Mouse (Mus musculus) heart, embryonic 14.5 days (tissue): ENCODE data around the gene Gm29427. TPM values are rescaled to one million over a fixed set of nuclear protein-coding genes. Genes with fewer than 3 reads are reported as not detected.
"Not testable (repeated sequence)": the region's sequence is repeated elsewhere in the genome, so short reads cannot be mapped to it uniquely, and the experiment has no call there.

Source experiments
- ATAC-seq: fragments of 200-750 bp; cut with Nextera tagmentation; 2 replicates; pipeline ENCODE4 v1.8.0; 2017; ENCODE audit warnings: low read depth, moderate TSS enrichment; ENCODE audit not compliant: insufficient number of reproducible peaks, insufficient read depth, low FRiP score
- H3K27ac ChIP-seq, 2 experiments: fragments of 200-500 bp in 1 of 2; fragments of 300-500 bp in 1 of 2; sonication (generic) in 1 of 2; replicated peaks in 1 of 2; 2 replicates each; pipeline ENCODE4 v1.5.1; 2012 to 2014; ENCODE audit warnings: low read depth in 2 of 2, low read length in 2 of 2, control low read depth in 1 of 2, mild to moderate bottlenecking in 1 of 2, mixed read lengths in 1 of 2; ENCODE audit not compliant: control insufficient read depth in 1 of 2, insufficient read depth in 1 of 2
- H3K27me3 ChIP-seq: fragments of 300-500 bp; sonication (generic); 2 replicates; pipeline ENCODE4 v1.6.1; 2014; ENCODE audit warnings: mild to moderate bottlenecking, low read length, control low read depth; ENCODE audit not compliant: control insufficient read depth, insufficient read depth
- H3K36me3 ChIP-seq: fragments of 300-500 bp; sonication (generic); 2 replicates; pipeline ENCODE4 v1.6.1; 2014; ENCODE audit warnings: mild to moderate bottlenecking, control low read depth, low read length, mixed read lengths; ENCODE audit not compliant: control insufficient read depth, insufficient read depth
- H3K4me1 ChIP-seq, 2 experiments: fragments of 200-500 bp in 1 of 2; fragments of 300-500 bp in 1 of 2; sonication (generic) in 1 of 2; 2 replicates each; pipeline ENCODE4 v1.6.1; 2012 to 2014; ENCODE audit warnings: low read length in 2 of 2, control low read depth in 1 of 2, mixed read lengths in 1 of 2; ENCODE audit not compliant: control insufficient read depth in 2 of 2, insufficient read depth in 2 of 2
- H3K4me2 ChIP-seq: fragments of 300-500 bp; sonication (generic); 2 replicates; pipeline ENCODE4 v1.6.1; 2014; ENCODE audit warnings: mild to moderate bottlenecking, low read length
- H3K4me3 ChIP-seq, 2 experiments: fragments of 200-500 bp in 1 of 2; fragments of 300-500 bp in 1 of 2; sonication (generic) in 1 of 2; 2 replicates each; pipeline ENCODE4 v1.5.1; 2012 to 2014; ENCODE audit warnings: low read length in 2 of 2, mild to moderate bottlenecking in 2 of 2, control low read depth in 1 of 2, low read depth in 1 of 2, moderate library complexity in 1 of 2; ENCODE audit not compliant: control insufficient read depth in 1 of 2, insufficient read depth in 1 of 2
- H3K9ac ChIP-seq: fragments of 300-500 bp; sonication (generic); 2 replicates; pipeline ENCODE4 v1.6.1; 2014; ENCODE audit warnings: mild to moderate bottlenecking, low read length
- H3K9me3 ChIP-seq: fragments of 300-500 bp; sonication (generic); 2 replicates; pipeline ENCODE4 v1.6.1; 2016; ENCODE audit warnings: low read length, control low read depth; ENCODE audit not compliant: control insufficient read depth
- WGBS: fragments of 180-500 bp; shearing (Covaris S2); extraction: QIAGEN DNeasy Blood & Tissue Kit; methylation state at CpG from one replicate; pipeline ENCODE4 v1.1.7; 2014; 5-methylcytosine and 5-hydroxymethylcytosine counted together
- polyA plus RNA-seq: library from polyadenylated mRNA; unstranded; fragments of >200 nt; fragmentation: Nextera tagmentation; extraction: Ambion mirVana; gene quantifications from 2 replicates; pipeline ENCODE4 v1.2.1, GENCODE M21; 2014

The Gm29427 gene
- polyA plus RNA-seq, 1 experiment from 2014 or later, result not detected

GRCm38 (mm10) chr1:130698601-130699000 is 17.0 kb downstream of the Gm29427 start:
- no peak for ATAC-seq
- Histone ChIP-seq H3K4me1 (no peaks in the 10 kb centered on the region), H3K36me3 (peaks cover 68% of the 10 kb centered on the region), H3K27me3 (no peaks in the 10 kb centered on the region), H3K27ac (no peak overlapping the region), H3K9ac (no peak overlapping the region), H3K4me2 (no peak overlapping the region), H3K4me3 (no peak overlapping the region), H3K9me3 (no peaks in the 10 kb centered on the region)
- 87% methylated on average over 5 of the region's 5 CpGs for WGBS

DNA sequence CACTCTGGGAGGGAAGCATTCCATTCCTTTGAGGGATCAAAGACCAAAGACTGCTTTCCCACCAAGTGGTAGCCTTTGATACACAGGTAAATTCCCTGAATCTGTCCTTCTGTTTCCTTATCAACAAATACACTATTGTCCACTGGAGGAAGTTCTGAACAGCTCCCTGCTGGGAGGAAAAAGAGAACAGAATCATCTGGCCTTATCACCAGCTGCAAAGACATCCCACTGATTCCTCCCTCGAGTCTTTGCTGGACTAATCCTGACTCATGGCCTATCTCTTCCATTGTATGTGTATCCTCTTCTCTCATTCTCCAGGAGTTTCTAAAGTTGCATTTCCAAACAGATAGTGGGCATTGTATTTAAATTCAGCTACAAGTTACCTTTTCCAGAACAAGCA is 31.7 kb downstream of the Gm29427 start:
- Histone ChIP-seq H3K36me3 (no peaks in the 10 kb centered on the region), H3K27ac (no peak overlapping the region), H3K4me3 (no peak overlapping the region), H3K9ac (no peak overlapping the region), H3K4me1 (no peaks in the 10 kb centered on the region), H3K27me3 (no peaks in the 10 kb centered on the region), H3K4me2 (no peak overlapping the region), H3K9me3 (0 out of 2 replicates have a peak, but pooled peaks cover 5% of the 10 kb centered on the region)
- ATAC-seq, result no peak
- WGBS, result 20% methylated on average over 1 of the region's 1 CpGs

DNA sequence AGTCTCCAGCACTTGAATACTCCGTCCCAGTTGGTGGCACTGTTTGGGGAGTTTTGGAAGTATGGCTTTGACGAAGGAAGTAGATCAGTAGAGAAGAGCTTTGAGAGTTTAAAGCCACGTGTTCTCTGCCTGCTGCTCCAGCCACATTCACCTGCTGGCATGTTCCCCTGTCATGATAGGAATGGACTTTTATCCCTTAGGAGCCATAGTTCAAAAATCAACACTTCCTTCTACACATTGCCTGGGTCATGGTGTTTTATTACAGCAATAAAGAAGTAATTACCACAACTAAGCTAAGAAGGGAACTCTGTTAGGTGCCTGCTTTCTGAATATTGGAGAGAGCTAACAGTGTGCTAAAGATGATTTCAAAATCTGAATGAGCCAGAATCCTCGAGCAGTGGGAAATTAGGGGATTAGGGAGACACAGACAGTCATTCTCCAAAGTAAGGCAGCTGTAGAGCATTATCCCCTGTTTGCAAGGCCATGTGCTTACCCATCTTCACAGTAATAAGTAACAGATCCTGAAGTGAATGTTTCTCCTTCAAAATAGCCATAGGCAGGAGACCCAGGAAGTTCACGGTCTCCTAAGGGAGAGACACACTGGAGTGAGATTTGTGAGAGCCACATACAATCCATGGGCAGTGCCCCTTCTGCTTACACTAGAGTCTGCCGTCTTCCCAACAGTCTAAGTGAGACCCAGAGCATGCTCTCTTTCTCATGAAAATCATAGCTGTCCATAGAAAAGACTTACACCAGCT is 33.8 kb downstream of the Gm29427 start:
- no peaks in the 10 kb centered on the region for H3K4me1 ChIP-seq
- no peak overlapping the region for H3K27ac ChIP-seq
- no peaks in the 10 kb centered on the region for H3K36me3 ChIP-seq
- H3K4me3 ChIP-seq, result no peak overlapping the region
- no peak overlapping the region for H3K9ac ChIP-seq
- WGBS, result 76% methylated on average over 6 of the region's 6 CpGs
- H3K4me2 ChIP-seq, result no peak overlapping the region
- ATAC-seq, result no peak
- no peaks in the 10 kb centered on the region for H3K9me3 ChIP-seq
- H3K27me3 ChIP-seq, result no peaks in the 10 kb centered on the region

DNA sequence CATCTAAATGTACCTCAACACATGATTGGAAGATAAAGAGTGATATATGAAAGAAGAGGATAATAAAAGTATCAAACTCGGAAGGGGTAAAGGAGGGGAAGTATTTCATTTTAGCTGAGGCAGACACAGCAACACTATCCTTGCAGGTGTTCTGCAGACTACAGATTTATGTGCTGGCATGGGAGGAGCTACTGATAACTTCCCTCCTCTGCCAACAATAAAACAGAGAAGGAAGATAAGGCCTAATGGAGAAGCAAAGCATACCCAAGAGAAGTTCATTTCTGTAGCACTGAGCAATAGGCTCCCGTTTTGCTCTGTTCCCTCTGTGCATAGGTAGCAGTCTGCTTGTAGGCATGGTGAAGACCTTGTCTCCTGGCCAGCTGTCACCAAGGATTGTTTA is 34.5 kb downstream of the Gm29427 start:
- no peaks in the 10 kb centered on the region for H3K4me1 ChIP-seq
- no peaks in the 10 kb centered on the region for H3K36me3 ChIP-seq
- no peak overlapping the region for H3K4me3 ChIP-seq
- 65% methylated on average over 2 of the region's 2 CpGs for WGBS
- no peaks in the 10 kb centered on the region for H3K9me3 ChIP-seq
- ATAC-seq, result no peak
- no peak overlapping the region for H3K9ac ChIP-seq
- H3K27me3 ChIP-seq, result no peaks in the 10 kb centered on the region
- no peak overlapping the region for H3K27ac ChIP-seq
- no peak overlapping the region for H3K4me2 ChIP-seq

GRCm38 (mm10) chr1:130678551-130678950 is 37.0 kb downstream of the Gm29427 start:
- WGBS, result 79% methylated on average over 2 of the region's 2 CpGs
- no peak for ATAC-seq
- H3K9me3 ChIP-seq, result no peaks in the 10 kb centered on the region
- H3K36me3 ChIP-seq, result no peaks in the 10 kb centered on the region
- no peak overlapping the region for H3K4me2 ChIP-seq
- H3K9ac ChIP-seq, result no peak overlapping the region
- H3K27me3 ChIP-seq, result no peaks in the 10 kb centered on the region
- no peak overlapping the region for H3K27ac ChIP-seq
- no peak overlapping the region for H3K4me3 ChIP-seq
- no peaks in the 10 kb centered on the region for H3K4me1 ChIP-seq

- not testable (repeated sequence) for H3K4me1 ChIP-seq, H3K4me3 ChIP-seq, H3K27ac ChIP-seq, H3K36me3 ChIP-seq, H3K9me3 ChIP-seq, H3K27me3 ChIP-seq, ATAC-seq, H3K4me2 ChIP-seq, H3K9ac ChIP-seq
- WGBS, result 70% methylated on average over 5 of the region's 5 CpGs
These were observed 52.0 kb downstream of the Gm29427 start for GRCm38 (mm10) chr1:130663576-130663975.

DNA sequence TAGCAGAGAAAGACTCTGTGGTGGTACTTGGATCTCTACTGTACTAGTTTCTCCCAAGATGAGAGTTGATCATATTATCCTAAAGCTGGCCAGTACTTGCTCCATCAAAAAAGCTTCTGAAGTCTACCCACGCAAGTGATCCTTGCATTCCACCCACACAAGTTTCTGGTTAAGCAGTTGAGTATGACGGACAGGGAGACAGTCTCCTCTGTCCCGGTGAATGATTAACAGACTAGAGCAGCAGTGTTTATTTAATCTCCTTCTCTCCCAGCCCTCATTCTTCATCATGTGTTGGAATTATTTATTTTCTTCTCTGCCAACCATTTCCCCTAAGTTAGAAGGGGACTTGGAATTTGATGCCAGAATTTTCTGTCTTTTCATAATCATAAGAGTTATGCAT is 54.1 kb downstream of the Gm29427 start, which contains the start of gene C4bp:
Gene C4bp, minus strand, starts transcription at position 179 of the 400 bp plus-strand sequence.
- no peaks in the 10 kb centered on the region for H3K27me3 ChIP-seq
- H3K4me2 ChIP-seq, result no peak within 1 kb of the TSS
- ATAC-seq, result no peak
- H3K4me1 ChIP-seq, result no peaks in the 10 kb centered on the region
- no peak within 1 kb of the TSS for H3K27ac ChIP-seq
- H3K9ac ChIP-seq, result no peak within 1 kb of the TSS
- H3K4me3 ChIP-seq, result no peak within 1 kb of the TSS
- no peaks in the 10 kb centered on the region for H3K9me3 ChIP-seq
- no peaks in the 10 kb centered on the region for H3K36me3 ChIP-seq
- 83% methylated on average over 3 of the region's 3 CpGs for WGBS

DNA sequence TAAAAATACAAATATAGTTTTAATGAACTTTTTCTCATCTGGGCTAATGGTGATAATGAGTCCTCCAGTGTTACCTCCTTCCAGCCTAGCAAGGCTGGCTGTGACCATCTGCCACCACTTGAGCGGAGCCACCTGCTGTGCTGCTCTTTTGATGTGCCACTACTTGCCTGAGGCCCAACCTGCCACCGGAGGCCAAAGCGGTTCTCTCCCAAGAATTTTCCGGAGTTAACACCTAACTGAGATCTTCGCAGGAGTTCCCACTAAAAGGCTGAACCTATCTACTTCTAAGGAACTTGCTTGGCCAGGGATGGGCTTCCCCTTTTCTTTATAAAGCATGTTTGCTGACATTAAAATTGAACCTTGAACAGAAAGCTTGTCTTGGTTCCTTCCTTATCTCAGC is 56.0 kb downstream of the Gm29427 start:
- H3K27ac ChIP-seq, H3K27me3 ChIP-seq, ATAC-seq, H3K4me2 ChIP-seq, H3K4me1 ChIP-seq, H3K4me3 ChIP-seq, H3K9ac ChIP-seq, H3K36me3 ChIP-seq, H3K9me3 ChIP-seq: not testable (repeated sequence)
- WGBS, result 28% methylated on average over 5 of the region's 5 CpGs
